Mouse (Mus musculus) cerebellum, postnatal 25 days (tissue): Measurements from ENCODE around the gene Galntl6.

Experiments
- DNase-seq, 2 experiments: peaks; one replicate each; pipeline ENCODE4 v3.0.0; 2021; ENCODE audit warnings: mixed read lengths in 2 of 2

Gene Galntl6

DNA sequence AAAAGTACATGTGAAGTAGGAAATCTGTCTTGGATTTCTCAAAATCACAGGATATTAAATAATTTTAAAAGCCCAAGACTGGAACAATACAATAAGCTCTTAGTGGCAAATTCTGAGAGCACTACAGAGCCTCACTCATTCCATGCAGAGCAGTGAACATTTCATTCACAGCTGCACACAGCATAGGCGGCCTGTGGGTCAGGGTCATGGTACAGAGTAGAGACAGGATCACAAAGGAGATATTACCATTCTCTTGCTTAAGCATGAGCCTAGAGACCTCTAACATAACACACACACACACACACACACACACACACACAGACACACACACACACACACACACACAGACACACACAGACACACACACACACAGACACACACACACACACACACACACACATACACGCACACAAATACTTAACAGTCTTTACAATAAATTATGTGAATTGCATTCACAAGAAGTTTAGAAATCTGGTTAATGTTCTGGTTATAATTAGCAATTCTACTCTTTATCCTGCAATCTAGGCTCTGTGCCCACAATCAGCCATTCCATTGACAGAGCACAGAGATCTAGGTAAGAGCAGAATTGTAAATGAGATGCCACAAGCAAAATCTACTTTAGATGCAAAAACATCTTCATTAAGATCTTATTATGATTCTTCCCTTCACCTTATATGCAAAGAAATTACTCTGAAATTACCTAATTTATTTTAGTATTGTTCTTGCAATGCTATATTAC lies 653.7 kb downstream of the Galntl6 start:
- DNase-seq, result no peak

- no peak for DNase-seq
Measured at GRCm38 (mm10) chr8:58253620-58254019, 658.8 kb downstream of the Galntl6 start.

DNA sequence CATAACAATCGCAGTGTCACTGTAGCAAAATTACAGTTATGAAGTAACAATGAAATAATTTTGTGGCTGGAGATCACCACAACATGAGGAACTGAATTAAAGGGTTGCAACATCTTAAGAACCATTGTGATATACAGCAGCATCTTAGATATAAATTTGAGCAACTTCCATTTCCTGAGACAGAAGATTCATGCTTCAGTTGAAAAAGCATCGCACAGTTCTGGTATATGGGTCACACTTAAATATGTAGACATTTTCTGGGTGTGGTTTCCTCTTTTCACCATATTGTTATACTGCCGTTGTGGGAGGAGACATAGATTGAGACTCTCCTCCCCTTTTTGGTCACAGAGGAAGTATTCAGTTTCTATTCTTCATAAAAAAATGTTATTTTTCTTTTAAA lies 667.6 kb downstream of the Galntl6 start:
- DNase-seq, result no peak

DNA sequence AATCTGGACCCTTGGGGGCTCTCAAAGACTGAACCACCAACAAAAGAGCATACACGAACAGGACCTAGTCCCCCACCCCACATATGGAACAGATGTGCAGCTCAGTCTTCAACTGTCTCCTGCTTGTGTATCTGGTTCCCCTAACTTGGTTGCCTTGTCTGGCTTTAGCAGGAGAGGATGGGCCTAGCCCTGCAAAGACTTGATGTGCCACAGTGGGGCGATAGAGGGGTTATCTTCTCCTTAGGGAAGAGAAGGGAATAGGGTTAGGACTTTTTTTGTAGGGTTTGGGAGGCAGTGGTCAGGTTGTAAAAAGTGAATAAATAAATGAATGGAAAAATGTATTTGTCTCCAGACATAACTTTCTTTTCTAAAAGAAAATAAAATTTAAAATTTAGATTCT lies 678.2 kb downstream of the Galntl6 start:
- DNase-seq, result peak in 1 of 2 experiments; percentile 9

- peak; percentile 29 to 47 for DNase-seq
Measured at GRCm38 (mm10) chr8:58228725-58229124, 683.7 kb downstream of the Galntl6 start.

DNA sequence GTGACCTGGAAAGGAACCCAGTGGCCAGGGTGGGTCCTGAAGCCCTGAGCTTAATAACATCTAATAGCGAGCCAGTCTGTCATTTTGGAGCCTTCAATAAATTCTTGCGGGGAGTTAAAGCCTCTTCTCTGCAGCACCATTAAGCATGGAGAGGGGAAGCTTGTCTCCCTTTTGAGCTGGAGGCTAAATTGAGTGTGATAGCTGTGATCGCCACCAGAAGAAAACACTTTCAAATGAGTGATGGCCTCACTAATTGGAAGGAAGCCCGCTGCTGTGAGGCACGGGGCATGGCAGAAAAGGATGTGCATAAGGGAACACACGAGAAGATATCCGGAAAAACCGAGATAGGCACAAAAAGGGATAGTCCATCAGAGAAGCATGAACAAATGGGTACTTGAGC lies 694.6 kb downstream of the Galntl6 start:
- DNase-seq, result no peak

DNA sequence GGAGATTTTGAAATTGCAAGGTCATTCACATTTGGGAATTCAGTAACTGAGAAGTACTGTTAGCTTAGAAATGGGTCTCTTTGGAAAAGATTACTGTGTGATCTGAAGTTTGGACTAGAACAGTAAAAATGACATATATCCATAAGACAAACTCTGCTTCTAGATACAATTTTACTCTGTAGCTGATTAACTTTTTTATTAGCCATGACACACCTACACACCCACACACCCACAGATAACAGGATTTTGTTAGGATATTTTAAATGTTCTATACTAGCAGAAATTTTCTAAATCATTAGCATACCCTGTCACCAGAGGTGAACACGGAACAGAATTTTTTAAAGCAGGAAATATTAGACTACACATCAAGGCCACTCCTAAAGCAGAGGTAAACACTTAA lies 722.7 kb downstream of the Galntl6 start:
- DNase-seq, result no peak

GRCm38 (mm10) chr8:58146961-58147360 lies 765.5 kb downstream of the Galntl6 start:
- peak; percentile 66 to 80 for DNase-seq

GRCm38 (mm10) chr8:58086733-58087132 lies 825.7 kb downstream of the Galntl6 start:
- DNase-seq, result no peak

GRCm38 (mm10) chr8:58084931-58085330 lies 827.5 kb downstream of the Galntl6 start:
- no peak for DNase-seq

DNA sequence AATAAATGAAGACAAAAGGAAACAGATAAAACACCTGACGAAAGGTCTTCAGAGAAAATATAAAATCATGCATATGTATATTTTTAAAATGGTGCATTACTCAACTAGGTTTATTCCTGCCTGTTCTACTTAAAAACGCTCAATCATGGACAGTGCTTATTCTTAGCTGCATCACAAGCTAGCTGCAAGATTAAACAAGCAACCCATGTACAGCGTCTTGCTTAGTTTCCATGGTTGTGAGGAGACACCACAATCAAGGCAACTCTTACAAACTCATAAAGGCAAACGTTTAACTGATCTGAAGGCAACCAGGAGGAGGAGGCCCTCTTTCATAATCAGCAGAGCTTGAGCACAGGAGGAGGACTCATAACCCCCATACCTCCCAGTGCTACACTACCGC lies 830.7 kb downstream of the Galntl6 start:
- no peak for DNase-seq

DNA sequence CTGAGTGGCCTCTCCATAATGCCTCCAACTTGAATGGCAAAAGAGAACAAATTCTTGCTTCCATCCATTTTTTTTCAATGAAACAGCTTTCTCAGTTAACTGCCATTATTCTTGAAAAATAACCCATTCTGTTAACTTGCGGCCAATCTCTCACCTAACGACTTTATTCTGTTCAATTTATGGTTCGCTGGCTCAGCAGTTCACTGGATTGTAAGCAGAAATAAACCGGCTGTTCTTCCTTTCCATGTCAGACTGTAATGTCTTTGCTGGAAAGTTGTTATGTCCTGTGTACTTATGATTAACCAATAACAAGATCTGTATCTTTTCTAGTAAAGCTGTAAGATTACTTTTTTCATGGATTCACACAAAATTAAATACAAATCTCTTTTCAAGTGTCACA lies 837.8 kb downstream of the Galntl6 start:
- DNase-seq, result no peak

DNA sequence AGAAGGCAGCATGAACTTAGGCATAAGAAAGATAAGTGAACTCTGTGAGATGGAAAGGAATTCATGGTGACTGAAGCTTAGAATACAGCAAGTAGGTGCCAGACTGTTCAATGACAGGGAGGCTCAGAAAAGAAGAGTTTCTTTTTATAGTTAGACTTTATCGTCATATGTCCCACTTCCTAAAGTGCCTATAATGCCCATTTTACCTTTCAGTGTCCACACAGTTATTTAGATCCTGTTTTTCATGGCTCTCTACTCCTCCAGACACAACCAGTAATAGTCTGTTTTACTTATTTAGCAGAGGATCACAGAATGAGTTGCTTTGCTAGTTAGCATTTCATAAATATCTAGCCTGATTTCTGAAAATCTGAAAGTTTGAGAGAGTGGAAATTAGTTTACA lies 838.7 kb downstream of the Galntl6 start:
- DNase-seq, result no peak

DNA sequence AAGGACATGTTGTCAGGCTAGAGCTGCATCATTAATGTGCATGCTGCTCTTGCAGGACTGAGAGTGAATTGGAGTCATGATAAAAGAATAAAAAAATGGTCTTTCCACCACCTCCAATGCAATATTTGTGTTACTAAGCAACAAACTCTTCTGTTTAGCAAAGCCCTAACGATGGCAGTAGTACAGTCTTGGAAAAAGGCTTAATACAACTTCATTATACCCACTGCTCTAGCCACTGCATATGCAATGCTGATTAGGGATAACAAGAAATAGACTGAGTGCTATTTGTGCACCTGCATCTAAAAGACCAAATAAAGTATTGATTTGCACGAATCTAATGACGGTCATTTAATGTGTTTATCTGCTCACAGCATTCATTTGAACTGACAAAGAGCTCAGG lies 880.2 kb downstream of the Galntl6 start:
- no peak for DNase-seq

GRCm38 (mm10) chr8:58025558-58025957 lies 886.9 kb downstream of the Galntl6 start:
- DNase-seq, result peak; percentile 49 to 58

DNA sequence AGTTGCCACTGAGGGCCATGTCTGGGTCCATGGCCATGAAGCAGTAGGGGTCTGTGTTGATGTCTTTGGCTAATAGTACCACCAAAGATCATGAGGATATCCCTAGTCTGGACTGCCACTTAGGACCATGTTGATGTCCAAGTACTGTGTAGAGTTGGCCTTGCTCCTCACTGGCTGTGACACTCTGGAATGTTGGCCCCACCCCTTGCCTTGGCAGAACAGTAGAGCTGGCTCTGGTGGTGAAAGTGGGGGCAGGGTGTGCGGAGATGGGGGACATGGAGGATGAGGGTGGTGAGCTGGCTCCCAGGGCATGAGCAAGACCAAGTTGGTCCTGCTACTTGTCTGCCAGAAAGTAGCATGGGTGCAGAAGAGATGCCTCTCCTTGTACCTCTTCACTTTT lies 887.3 kb downstream of the Galntl6 start:
- DNase-seq, result no peak

DNA sequence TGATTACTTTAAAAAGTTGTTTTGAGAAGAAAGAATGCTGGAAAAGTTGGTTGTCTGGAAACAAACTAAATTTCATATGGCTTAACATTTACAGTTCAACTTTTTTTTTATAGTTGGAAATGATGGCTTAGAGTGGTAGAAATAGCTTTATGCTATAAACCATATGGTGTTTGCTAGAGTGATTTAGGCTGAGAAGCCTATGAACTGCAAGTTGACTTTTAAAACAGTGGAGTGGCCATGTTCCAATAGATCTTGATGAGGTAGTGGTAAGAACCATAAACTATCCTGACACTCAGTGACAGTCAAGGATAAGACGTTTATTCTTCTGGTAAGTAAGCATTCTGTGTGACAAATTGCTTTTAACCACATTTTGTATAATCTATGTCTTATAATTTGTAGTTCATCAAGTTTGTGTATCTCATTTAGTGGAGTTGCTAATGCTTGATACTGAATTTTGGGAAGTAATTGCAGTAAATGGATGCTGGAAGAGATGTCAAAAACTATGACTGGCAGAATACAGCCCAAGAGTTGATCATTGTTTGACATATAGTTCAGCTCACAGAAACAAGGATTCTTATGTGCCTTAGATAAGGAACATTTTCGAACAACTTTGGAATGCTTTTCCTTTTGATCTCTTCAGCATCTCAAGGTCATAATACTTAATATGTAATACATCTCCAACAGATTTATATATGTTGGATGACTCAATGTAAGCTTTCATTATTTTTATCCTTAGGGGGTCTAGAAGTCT lies 888.8 kb downstream of the Galntl6 start:
- no peak for DNase-seq

DNA sequence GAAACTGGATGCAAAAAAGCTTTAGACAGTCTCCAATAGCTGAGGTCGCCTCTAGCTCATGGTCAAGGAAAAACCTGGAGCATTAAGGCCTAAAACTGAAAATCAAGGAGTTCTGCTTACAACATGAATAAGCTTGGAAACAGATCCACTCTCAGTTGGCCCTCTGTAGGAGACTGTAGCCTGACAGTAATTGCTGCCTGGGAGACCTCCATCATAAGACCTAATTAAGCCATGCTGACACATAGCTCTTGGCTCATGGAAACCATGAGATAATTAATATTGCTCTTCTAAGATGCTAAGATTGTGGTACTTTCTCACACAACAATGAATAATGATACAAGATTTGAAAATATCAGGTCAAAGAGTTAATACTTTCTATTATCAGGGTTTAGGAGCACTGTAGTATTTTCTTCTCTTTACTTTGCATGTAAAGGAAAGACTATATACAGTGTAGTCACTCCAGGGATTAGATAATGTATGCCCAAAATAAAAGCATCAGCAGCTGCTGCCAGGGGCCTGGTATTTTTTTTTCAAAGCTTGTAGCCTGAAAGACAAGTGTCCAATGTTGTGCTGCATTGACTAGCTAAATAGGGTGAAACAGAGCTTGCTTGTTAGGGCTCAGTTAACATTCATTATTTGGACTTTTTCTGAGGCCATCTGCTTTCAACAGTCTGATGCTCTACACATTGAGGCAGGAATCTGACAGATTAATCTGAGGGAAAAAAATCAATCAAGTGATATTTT lies 922.8 kb downstream of the Galntl6 start:
- DNase-seq, result no peak

- DNase-seq, result no peak
Measured at GRCm38 (mm10) chr8:57977372-57977771, 935.1 kb downstream of the Galntl6 start.

DNA sequence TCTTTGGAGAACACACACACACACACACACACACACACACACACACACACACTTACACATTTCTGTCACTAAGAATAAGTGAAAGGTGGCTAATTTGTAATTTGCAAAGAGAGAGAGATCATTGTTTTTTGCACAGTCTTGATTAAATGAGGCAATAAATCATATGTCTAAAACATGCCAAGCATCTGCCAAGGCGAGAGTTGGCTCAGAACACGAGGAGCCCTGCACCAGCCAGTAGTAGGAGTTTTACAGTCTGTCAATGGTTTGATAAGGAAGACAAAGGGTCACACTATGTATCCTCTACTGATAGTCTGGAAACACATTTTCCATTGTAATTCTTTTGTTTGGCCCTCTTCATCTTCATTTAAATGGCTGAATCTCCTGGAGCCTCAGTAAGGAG lies 938.3 kb downstream of the Galntl6 start:
- DNase-seq, result no peak

- DNase-seq, result no peak
Measured at GRCm38 (mm10) chr8:57972832-57973231, 939.6 kb downstream of the Galntl6 start.

GRCm38 (mm10) chr8:57966676-57967075 lies 945.8 kb downstream of the Galntl6 start:
- peak; percentile 19 to 49 for DNase-seq

GRCm38 (mm10) chr8:57965508-57965907 lies 946.9 kb downstream of the Galntl6 start:
- peak in 1 of 2 experiments; percentile 17 for DNase-seq
